Mouse (Mus musculus) urinary bladder, postnatal 4 days (tissue): ENCODE measurements around the gene Ugt1a7c.
A peak's percentile ranks its signal among the peaks of the same experiment; 100 is the strongest.
"Not testable (repeated sequence)": the region's sequence is repeated elsewhere in the genome, so short reads cannot be mapped to it uniquely, and the experiment has no call there.

Experiments used
- DNase-seq, 2 experiments: peaks; one replicate each; pipeline ENCODE4 v3.0.0; 2021 to 2022; ENCODE audit warnings: low spot score in 2 of 2

The Ugt1a7c gene

GRCm38 (mm10) chr1:88223591-88223990, 128.7 kb downstream of the Ugt1a7c start:
- peak in 1 of 2 experiments; percentile 70 for DNase-seq

- DNase-seq = peak in 1 of 2 experiments; percentile 77
Observed at GRCm38 (mm10) chr1:88224029-88224776, 129.3 kb downstream of the Ugt1a7c start.

GRCm38 (mm10) chr1:88225301-88225700, 130.4 kb downstream of the Ugt1a7c start:
- not testable (repeated sequence) for DNase-seq

GRCm38 (mm10) chr1:88225741-88226140, 130.9 kb downstream of the Ugt1a7c start:
- no peak for DNase-seq

DNA sequence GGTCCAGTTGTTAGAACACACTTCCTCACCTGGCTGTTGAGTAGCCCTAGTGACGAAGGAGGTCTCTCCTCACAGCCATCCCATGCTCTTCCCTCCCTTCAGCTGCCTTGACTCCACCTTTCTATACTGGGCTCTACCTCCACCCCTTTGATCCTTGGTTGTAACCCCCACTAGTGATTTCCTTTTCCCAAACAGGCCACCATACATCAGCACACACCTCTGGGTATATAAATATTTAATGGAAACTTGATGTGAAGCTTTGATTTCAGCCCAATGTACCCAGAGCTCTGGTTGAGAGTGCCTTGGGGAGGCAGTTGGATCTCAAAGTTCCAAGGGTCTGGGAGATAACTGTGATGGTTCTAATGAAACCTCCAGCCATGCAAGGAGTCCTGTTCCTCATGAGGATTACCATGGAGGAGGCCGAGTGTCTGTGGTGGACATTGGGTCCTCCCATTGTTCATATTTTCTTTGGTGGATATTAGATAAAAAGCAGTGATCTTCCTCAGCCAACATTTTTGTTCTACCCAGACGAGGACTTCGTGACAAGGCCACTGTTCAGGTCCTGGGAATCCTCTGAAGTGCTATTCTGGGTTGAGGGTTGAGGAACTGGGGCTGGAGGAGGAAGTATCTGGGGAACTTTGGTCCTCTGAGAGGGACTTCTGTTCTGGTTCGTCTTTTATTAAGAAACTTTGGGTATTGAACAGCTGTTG, 132.0 kb downstream of the Ugt1a7c start, which contains the start of gene Mroh2a:
Mroh2a (plus strand) TSS at position 317 of the 710 bp plus-strand sequence.
- DNase-seq = peak; percentile 18 to 65

DNA sequence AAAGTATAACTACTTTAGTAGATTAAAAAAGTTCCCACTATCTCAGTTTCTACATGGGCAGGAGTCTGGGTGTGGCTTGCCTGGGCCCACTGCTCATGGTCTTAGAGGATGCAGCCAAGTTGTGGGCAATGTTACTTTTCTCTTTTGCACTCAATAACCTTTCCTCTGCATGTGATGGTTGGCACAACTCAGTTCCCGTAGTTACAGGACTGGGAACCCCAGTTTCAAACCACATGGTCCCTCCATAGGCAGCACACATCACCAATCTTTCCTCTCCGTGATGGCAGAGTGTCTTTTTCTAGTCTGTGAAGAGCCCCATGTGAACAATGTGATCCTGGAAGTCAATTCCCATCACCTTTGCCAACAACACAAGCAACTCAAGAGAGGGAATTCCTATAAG, 132.6 kb downstream of the Ugt1a7c start:
- peak in 1 of 2 experiments; percentile 62 for DNase-seq

DNA sequence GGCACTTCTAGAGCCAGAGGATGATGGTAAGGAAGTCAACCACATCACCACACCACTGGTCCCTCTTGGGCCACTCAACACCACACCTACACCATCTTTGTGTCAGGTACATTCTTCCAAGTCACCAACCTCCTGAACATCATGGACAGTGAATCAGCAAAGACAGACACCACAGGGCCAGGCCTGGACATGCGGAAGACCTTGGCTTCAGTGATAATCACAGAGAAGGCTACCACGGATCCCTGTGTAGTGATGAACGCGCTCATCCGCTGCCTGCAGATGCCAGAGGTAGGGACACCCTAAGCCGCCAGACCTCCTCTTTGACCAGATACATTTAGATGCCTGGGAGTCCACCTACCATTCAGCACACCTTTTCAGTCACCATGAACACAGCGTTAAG, 133.3 kb downstream of the Ugt1a7c start:
- DNase-seq = peak in 1 of 2 experiments; percentile 76

DNA sequence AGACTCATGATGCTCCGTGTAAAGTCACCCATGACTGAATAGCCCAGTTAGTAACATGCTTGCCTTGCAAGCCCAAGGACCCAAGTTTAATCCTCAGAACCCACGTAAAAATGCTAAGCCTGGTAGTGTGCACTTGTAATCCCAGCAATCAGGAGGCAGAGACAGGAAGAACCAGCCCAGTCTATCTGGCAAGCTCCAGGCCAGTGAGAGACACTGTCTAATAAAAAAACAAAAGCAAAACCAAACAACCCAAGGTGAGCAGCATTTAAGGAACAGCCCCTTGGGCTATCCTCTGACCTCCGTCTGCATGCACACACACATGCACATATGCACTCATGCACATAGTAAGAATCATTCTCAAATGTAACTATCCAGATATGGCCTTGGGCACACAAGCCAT, 134.7 kb downstream of the Ugt1a7c start:
- DNase-seq = peak; percentile 23 to 62

- DNase-seq = peak; percentile 52 to 82
Observed at GRCm38 (mm10) chr1:88229986-88230385, 135.1 kb downstream of the Ugt1a7c start.

- peak; percentile 38 to 79 for DNase-seq
Observed at GRCm38 (mm10) chr1:88230421-88230820, 135.6 kb downstream of the Ugt1a7c start.

DNA sequence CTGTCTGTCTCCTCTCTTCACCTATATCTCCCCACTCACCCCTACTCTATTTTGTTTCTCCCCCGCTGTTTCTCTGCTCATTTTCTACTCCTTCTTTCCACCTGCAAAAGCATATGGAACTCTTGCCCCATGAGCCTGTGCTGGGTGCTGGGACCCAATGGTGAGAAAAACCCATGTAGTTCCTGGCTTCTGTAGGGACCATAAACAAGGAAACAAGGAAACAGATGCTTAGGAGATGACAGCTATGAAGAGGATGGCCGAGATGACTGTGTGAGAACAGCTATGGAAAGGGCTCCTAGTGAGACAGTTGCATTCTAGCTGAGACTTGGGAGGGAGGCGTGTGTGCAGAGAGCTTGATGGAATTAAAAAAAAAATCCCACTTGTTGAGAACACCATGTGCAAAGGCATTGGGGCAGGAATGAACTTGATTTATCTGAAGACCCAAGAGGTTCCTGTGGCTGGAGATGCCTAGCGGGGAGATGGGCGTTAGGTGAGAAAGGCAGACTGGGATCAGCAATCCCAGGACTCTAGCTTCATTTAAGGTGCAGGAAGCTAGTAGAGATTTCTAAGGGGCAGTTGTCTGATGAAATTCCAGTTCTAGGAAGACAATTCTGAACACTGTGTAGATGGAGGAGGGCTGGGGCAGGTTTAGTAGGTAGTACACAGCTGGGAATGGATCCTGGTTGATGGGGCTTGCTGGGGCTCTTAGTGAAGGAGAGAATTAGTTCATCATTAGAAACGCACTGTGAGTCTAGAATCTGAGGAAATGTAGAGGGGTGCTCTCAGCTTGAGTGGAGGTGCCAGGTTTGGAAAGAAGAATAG, 136.3 kb downstream of the Ugt1a7c start:
- peak; percentile 19 to 65 for DNase-seq

DNA sequence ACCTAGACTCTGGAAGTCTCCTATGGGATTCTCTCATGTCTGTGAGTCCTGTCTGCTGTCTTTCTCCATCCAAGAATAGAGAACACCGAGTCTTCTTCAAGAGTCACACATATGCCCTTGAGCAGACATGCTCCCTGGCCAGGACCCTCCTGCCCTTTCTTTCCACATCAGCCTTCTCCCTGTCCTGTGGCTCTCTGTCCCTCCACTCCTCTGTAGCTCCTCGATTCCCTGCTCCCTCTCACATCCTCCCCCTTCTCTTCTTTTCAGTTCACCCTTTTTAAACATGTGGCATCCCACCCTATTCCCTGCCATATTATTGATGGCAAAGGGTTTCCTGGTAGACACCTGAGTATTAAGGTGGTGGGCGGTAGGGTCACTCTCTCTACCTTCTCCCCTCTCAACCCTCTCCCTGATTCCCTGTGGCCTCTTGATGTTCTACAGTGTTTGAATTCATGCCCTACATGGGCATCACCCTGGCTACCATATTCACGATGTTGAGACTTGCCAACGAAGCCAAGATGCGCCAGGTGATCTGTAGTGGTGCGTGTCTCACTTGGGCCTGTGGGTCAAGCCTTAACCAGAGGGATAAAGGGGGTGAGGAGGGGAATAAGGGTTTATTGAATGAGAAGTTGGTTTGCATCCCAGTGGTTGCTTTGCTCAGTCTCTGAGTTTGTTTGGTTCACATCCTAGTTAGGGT, 137.1 kb downstream of the Ugt1a7c start:
- peak; percentile 34 to 77 for DNase-seq

DNA sequence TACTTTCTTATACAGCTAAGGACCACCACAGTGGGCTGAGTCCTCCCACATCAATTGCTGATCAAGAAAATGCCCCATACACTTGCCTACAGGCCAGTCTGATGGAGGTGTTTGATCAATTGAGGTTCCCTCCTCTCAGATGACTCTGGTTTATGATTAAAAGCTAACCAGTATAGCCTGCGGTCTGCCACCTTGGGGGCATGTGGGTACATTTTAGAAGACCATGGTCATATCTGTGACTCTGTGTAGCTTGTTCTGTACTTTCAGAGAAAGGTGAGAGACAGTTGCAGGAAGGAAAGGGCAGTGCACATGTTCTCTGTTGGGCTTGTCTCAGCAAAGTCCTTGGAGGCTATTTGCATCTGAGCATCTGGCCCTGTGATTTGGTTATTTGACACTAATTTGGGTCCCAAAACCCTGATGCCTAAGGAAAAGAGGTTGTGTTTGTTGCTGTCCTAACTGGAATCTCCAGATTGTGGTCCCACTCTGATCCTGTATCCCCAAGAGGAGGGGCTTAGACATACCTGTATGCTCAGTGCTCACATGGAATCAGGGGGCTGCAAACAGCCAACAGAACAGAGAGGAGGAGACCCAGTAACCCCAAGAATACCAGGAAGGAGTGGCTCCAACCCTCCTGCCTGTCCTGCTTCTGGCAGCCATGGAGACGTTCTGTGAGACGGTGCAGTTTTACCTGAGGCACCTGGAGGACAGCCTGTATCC, 138.0 kb downstream of the Ugt1a7c start:
- peak in 1 of 2 experiments; percentile 59 for DNase-seq

- peak in 1 of 2 experiments; percentile 88 for DNase-seq
Observed at GRCm38 (mm10) chr1:88233421-88234247, 138.8 kb downstream of the Ugt1a7c start.

DNA sequence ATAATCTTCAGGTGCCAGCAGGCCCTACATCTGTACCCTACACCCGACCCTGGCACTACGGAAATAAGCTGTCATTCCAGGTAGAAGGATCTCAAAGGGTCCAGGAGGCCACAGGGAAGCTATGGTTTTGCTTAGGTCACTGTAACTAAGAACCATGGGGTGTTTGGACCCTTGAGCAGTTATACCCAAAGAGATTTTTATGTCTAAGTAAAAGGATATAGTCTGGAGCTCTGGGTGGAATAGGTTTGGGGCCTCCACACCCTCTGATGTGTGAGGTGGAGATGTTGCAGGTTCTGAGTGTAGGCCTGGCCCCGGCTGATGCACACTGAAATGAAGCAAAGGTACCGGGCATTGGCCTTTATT, 139.4 kb downstream of the Ugt1a7c start:
- DNase-seq = no peak

DNA sequence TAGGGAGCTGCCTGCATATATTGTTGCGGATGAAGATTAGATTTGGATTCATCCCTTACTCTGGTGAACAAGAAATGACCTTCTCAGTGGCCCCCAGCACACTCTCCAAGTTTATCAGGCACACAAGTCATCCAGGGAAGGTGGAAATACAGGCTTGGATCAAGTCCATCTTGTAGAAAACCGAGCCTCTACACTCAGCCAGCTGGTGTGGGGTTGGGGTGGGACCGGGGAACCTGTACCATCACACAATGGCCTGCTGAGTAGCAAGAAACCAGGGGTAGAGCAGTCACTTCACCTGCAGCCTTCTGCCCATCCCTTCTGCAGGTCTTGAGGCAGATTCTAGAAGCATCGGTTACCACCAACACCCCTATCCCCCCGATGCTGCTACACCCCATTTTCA, 139.8 kb downstream of the Ugt1a7c start:
- no peak for DNase-seq

- DNase-seq = peak in 1 of 2 experiments; percentile 81
Observed at GRCm38 (mm10) chr1:88235046-88235893, 140.4 kb downstream of the Ugt1a7c start.

- DNase-seq = no peak
Observed at GRCm38 (mm10) chr1:88235894-88236415, 141.1 kb downstream of the Ugt1a7c start.

- DNase-seq = no peak
Observed at GRCm38 (mm10) chr1:88237311-88237710, 142.4 kb downstream of the Ugt1a7c start.
